Mouse (Mus musculus) heart, postnatal 0 days (tissue): ENCODE data around the gene Snx5.

Experiments
- CTCF ChIP-seq: IDR thresholded peaks from 2 replicates; pipeline ENCODE4 v1.5.1; 2016; ENCODE audit warnings: antibody characterized with exemption, control low read depth, low read depth
- EP300 ChIP-seq: IDR thresholded peaks from 2 replicates; pipeline ENCODE4 v1.6.1; 2016; ENCODE audit warnings: antibody characterized with exemption, low read depth

DNA sequence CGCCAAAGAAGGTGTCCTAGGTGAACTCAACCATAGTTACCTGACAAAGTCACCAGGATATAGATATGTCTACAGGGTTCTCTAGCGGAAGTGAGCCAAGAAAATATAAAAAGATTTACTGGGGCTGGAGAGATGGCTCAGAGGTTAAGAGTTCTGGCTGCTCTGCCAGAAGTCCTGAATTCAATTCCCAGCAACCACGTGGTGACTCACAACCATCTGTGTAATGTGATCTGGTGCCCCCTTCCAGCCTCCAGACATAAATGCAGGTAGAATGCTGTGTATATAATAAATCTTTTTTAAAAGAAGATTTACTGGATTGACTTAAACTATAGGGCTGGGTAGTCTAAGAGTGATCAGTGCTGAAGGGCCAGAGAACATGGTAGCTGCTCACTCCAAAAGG, 10.7 kb upstream of the Snx5 start:
- TF ChIP-seq CTCF (no peak), EP300 (no peak)
